Mouse (Mus musculus) megakaryocyte-erythroid progenitor cell, adult 5 weeks (primary cell): ENCODE results near the gene Tmem132a. TPM values are rescaled to one million over a fixed set of nuclear protein-coding genes. Genes with fewer than 3 reads are reported as not detected.

ENCODE experiments used
- polyA plus RNA-seq: library from polyadenylated mRNA; stranded (reverse); fragments of >175 nt; gene quantifications from 2 replicates; pipeline ENCODE4 v1.2.3, GENCODE M21; 2012

Tmem132a gene
- polyA plus RNA-seq = 2.5 and 2.6 TPM in 2 replicates

DNA sequence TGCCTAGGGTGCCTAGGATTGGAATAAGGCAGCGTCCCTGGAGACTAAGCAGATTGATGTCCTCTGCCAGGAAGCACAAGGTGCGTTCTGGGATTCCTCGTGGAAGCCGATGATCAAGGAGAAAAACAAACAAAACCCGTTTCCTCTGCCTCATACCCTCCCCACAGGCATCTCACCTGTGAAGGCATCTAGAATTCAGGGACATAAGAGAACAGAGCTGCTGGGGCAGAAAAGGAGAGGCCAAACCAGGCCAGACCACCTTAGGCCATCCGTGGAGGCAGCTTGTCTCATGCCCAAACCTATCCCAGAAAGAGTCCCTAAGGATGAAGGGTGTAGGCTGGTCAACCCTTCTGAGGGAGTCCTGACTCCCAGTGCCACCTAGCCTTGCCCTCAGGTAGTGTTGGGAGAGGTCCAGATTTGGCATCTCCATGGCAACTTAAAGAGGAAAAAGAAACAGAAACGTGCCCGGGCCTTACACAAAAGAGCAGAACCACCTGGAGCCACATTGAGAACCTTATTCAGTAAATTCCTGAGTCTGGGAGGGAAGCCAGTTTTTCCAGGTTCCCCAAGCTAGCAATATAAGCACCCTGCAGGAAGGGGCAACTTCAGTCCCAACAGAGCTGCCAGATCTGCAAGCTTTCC is at the start of gene Tmem132a:
Gene Tmem132a (minus strand): TSS at position 55 of the 642 bp plus-strand sequence.

DNA sequence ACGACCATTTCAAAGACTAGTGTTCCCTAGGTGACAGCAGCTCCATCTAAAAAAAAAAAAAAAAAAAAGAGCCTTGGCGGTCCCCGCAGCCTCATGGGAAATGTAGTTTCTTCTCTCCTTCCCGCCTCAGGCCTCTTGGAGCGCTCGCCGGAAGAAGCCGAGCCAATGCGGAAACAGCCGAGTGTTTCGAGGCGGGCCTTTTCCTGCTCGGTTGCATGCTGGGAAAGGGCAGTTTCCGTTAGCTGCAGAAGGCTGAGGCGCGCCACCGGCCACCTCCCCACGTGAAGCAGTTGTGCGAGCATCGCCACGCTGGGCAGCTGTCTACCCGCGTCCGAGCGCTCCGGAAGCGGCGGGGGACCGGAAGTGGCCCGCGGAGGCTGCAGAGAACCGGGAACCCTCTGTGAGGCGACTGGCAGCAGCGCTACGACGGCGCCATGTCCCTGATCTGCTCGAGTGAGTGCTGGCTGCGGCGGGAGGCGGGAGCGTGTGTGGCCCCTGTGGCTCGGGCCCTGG is 25.3 kb upstream of the Tmem132a start, which contains the start of gene Prpf19:
Gene Prpf19 (plus strand): TSS at position 216 of the 513 bp plus-strand sequence.

DNA sequence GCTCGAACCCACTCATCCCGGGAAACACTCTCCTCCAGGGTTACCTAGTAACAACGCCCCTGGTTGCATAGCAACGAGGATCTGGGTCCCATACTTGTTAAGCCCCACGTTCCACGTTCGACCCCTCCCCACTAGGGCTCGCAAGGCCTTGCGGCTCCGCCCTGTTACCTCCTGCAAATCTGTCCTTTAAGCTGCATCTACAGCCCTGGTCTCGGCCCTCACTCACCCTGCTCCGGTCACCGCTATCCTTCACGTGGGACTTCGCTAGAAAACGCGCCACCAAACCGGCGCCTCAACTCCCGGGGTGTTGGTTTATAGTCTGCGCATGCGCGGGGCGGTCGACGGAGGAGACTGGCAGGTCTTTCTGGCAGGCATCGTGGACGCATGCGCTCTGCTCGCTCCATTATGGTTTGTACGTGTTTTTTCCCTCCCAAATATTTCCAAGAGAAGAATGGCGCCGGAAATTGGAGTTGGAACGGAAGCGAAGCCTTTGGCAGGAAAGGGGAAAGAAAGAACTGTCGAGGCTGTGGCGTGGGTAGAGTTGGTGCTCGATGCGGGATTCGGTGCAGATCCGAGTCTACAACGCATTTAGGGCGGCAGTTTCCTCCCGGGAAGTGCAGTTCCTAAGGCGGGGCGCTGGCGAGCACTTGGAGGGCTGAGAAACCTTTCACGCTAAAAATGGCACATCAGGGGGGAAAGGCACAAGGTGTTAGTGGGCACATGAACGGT is 11.8 kb upstream of the Tmem132a start, which contains the start of gene Tmem109:
Gene Tmem109 (minus strand): TSS at position 576 of the 729 bp plus-strand sequence.

DNA sequence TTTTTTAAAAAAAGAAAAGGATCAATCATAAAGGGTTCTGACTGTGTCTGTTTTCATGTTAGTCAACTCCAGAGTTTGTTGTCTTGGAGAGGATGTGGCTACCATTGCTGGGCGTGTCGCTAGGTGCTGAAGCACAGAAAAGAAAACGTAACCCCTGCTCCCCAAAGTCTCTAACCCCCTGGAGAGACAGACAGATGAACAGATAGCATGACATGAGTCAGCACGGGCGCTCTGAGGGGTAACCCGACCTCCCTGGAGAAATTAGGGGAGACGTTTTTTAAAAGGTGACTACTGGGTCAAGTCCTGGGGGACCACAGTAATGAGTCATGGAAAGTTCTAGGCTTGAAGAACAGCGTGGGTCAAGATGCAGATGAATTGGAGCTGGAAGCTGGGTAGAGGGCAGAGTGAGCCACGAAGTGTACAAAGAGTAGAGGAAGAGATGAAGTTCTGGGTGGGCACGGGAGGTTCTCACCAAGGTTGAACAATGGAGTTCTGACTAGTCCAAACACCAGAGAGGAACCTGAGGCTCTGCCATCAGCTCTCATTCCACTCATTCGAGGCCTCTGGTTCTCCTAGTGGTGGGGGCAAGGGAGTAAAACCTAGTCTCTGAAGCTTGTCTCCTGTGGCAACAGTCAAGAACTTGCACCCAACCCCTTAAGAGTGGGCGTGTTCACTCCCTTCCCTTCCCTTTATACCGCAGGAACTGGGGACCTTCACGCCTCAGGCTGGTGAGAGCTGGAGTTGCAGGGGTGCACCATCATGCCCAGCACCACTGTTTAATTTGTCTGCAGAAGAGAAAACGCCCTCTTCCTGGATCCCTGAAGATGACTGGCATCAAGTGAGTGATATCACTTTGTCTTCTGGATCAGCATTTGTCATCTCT is 30.5 kb downstream of the Tmem132a start, which contains the start of gene Slc15a3:
Gene Slc15a3 (plus strand): TSS at position 718 of the 883 bp plus-strand sequence.

DNA sequence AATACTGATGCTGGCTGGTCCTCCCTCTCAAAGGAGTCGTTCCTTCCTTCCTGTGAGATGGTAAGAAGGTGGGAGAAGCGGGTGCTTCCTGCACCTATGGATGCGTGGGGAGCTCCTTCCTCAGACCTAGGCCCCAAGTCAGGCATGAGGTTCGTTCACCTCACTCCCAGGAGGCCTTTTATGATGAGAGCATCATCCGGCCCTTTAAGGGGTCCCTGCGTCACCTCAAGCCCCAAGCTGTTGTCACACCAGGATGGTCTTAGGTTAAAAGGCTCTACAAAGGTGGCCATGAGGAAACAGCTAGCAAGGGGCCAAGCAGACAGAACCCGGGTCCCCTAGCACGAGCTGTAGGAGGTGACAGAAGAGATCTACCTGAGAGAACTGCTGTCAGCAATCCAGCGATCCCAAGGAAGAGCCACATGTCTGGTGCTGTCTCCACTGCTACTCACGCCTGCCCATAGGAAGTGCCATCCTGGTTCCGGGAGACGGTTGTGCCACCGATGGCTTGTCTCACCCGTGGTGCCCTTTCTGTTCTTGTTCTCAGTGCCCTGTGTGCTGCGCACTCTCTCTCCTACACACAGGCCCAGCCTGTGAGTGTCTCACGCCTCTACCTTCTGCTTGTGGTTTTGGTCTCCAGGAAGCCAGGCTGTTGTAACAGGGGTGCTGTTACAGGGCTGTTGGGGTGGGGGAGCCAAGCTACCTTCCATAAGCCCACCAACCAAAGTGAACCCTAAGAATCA is 40.1 kb downstream of the Tmem132a start, which contains the start of gene Cd6:
Gene Cd6 (minus strand): TSS at position 623 of the 740 bp plus-strand sequence.

Other genes starting within 250 kb of the Tmem132a start
- 0.22 TPM in 2 replicates for gene Vwce, start 235.7 kb downstream of the Tmem132a start, polyA plus RNA-seq
- not detected in 2 replicates for gene Pga5, start 191.9 kb downstream of the Tmem132a start, polyA plus RNA-seq
- gene Vps37c, start 181.2 kb downstream of the Tmem132a start, polyA plus RNA-seq = 104 and 113 TPM in 2 replicates
- 0.34 and 0.37 TPM in 2 replicates for gene Cd5, start 130.9 kb downstream of the Tmem132a start, polyA plus RNA-seq
- 1.1 and 1.6 TPM in 2 replicates for gene Cd6, start 39.9 kb downstream of the Tmem132a start, polyA plus RNA-seq
- 2.4 and 2.5 TPM in 2 replicates for gene Slc15a3, start 30.2 kb downstream of the Tmem132a start, polyA plus RNA-seq
- 31.8 and 33.0 TPM in 2 replicates for gene Tmem109, start 12.1 kb upstream of the Tmem132a start, polyA plus RNA-seq
- 86.3 and 92.4 TPM in 2 replicates for gene Prpf19, start 25.3 kb upstream of the Tmem132a start, polyA plus RNA-seq
- gene Zp1, start 50.7 kb upstream of the Tmem132a start, polyA plus RNA-seq = not detected in 2 replicates
- gene Ptgdr2, start 67.2 kb upstream of the Tmem132a start, polyA plus RNA-seq = 0.15 and 0.18 TPM in 2 replicates
- 56.1 and 58.1 TPM in 2 replicates for gene Ccdc86, start 79.3 kb upstream of the Tmem132a start, polyA plus RNA-seq
- not detected in 2 replicates for gene Ms4a10, start 104.7 kb upstream of the Tmem132a start, polyA plus RNA-seq
- not detected in 2 replicates for gene Ms4a15, start 123.3 kb upstream of the Tmem132a start, polyA plus RNA-seq
- not detected in 2 replicates for gene Ms4a18, start 148.1 kb upstream of the Tmem132a start, polyA plus RNA-seq
- not detected in 2 replicates for gene Ms4a8a, start 211.2 kb upstream of the Tmem132a start, polyA plus RNA-seq